Mouse (Mus musculus) intestine, postnatal 0 days (tissue): ENCODE measurements around the gene Bcl2l1. TPM values are rescaled to one million over a fixed set of nuclear protein-coding genes. Genes with fewer than 3 reads are reported as not detected.

ENCODE experiments used
- ATAC-seq: fragments of 200-750 bp; cut with Nextera tagmentation; 2 replicates; pipeline ENCODE4 v1.8.0; 2017; ENCODE audit warnings: mild to moderate bottlenecking, moderate TSS enrichment, moderate library complexity
- H3K27ac ChIP-seq: fragments of 300-500 bp; sonication (generic); 2 replicates; pipeline ENCODE4 v1.5.1; 2014; ENCODE audit warnings: mild to moderate bottlenecking, low read depth, low read length, moderate library complexity
- H3K27me3 ChIP-seq: fragments of 300-500 bp; sonication (generic); replicated peaks from 2 replicates; pipeline ENCODE4 v1.6.1; 2014; ENCODE audit warnings: low read length, mixed read lengths; ENCODE audit not compliant: control insufficient read depth, insufficient read depth
- H3K36me3 ChIP-seq: fragments of 300-500 bp; sonication (generic); 2 replicates; pipeline ENCODE4 v1.6.1; 2014; ENCODE audit warnings: mild to moderate bottlenecking, moderate library complexity; ENCODE audit not compliant: control insufficient read depth, insufficient read depth
- H3K4me1 ChIP-seq: fragments of 300-500 bp; sonication (generic); replicated peaks from 2 replicates; pipeline ENCODE4 v1.6.1; 2014; ENCODE audit warnings: antibody characterized with exemption, low read length, mixed read lengths; ENCODE audit not compliant: control insufficient read depth, insufficient read depth
- H3K4me2 ChIP-seq: fragments of 300-500 bp; sonication (generic); replicated peaks from 2 replicates; pipeline ENCODE4 v1.6.1; 2014; ENCODE audit warnings: low read depth, mild to moderate bottlenecking, moderate library complexity
- H3K4me3 ChIP-seq: fragments of 300-500 bp; sonication (generic); 2 replicates; pipeline ENCODE4 v1.5.1; 2014; ENCODE audit warnings: low read depth, low read length
- H3K9ac ChIP-seq: fragments of 300-500 bp; sonication (generic); 2 replicates; pipeline ENCODE4 v1.6.1; 2014; ENCODE audit warnings: mild to moderate bottlenecking, low read depth, low read length
- H3K9me3 ChIP-seq: fragments of 300-500 bp; sonication (generic); 2 replicates; pipeline ENCODE4 v1.6.1; 2016; ENCODE audit warnings: mixed run types; ENCODE audit not compliant: control insufficient read depth
- CTCF ChIP-seq: sonication (generic); IDR thresholded peaks from 2 replicates; pipeline ENCODE4 v1.5.1; 2016; ENCODE audit warnings: low read depth, mild to moderate bottlenecking, control low read depth, antibody characterized with exemption, moderate library complexity
- WGBS: fragments of 180-500 bp; shearing (Covaris S2); extraction: QIAGEN DNeasy Blood & Tissue Kit; methylation state at CpG from one replicate; pipeline ENCODE4 v1.1.7; 2014; 5-methylcytosine and 5-hydroxymethylcytosine counted together
- polyA plus RNA-seq: library from polyadenylated mRNA; unstranded; fragments of >200 nt; fragmentation: Nextera tagmentation; extraction: Ambion mirVana; gene quantifications from 2 replicates; pipeline ENCODE4 v1.2.1, GENCODE M21; 2015

Bcl2l1 gene
- polyA plus RNA-seq, 1 experiment from 2014 or later = 58.5 TPM

DNA sequence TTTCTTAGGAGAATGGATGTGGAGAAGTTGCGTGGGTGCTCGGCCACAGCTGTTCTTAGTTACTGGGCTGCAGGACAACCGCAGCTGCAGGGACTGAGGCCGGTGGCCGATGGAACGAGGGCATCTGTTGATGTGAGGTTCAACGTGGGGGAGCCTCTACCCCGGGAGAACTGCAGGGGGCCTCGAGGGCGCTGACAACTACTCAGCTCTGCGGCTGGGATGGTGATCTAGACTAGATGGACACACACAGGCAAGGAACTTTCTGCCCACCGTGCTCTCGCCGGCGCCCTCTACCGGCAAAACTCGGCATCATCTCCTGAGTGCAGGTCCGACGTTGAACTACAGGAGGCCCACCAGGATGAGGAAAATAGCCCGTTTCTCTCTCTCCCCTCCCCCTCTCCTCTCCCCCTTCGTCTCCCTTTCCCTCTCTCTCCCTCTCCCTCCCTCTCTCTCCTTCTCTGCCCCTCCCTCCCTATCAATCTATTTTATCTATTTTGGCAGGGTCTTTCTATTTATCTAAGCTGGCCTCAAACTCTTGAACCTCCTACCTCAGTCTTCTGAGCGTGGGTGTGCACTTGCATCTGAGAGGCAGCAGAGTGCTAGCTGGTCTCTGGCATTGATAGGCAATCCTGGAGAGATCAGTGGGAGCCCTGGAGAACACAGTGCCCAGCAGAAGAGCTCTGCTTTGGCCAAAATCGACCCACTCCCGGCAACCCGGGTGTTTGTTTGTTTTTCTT lies 65.0 kb downstream of the Bcl2l1 start:
- H3K27me3 ChIP-seq = no peaks in the 10 kb centered on the region
- H3K4me3 ChIP-seq = no peak overlapping the region
- TF ChIP-seq CTCF = peak; percentile 99
- no peak overlapping the region; the same call in 1 of the 2 replicates for H3K4me2 ChIP-seq
- H3K36me3 ChIP-seq = no peaks in the 10 kb centered on the region
- H3K9ac ChIP-seq = no peak overlapping the region
- H3K9me3 ChIP-seq = no peaks in the 10 kb centered on the region
- no peaks in the 10 kb centered on the region; the same call in 1 of the 2 replicates for H3K4me1 ChIP-seq
- no peak overlapping the region for H3K27ac ChIP-seq
- peak; percentile 48 for ATAC-seq
- 19% methylated on average over 25 of the region's 25 CpGs for WGBS

DNA sequence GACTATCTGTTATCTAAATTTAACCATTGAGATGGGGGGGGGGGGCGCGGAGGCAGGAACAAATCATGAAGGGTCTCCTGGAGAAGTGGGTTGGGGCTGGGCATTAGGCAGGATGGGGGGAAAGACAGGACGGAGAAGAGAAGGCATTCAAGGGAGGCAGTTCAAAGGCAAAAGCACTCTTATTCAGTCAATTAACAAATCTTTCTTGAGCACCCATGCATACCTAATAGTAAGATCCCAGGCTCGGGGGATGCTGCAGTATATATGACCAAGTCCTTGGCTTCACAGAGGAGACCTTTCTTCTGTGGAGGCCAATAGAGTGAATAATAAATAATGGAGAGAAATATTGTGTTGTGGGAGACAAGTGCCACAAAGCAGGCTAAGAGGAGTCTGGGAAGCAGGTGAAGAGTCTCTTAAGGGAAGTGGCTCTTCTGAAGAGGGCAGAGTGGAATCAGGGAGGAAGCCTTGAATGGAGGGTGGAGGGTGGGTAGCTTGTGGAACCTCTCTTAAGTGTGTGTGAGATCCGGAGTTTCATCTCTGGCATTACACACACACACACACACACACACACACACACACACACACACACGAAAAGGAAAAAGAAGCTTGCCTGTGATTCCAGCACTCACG lies 66.4 kb downstream of the Bcl2l1 start:
- H3K9ac ChIP-seq = no peak overlapping the region
- no peaks in the 10 kb centered on the region for H3K9me3 ChIP-seq
- 33% methylated on average over 7 of the region's 7 CpGs for WGBS
- ATAC-seq = no peak
- H3K27me3 ChIP-seq = no peaks in the 10 kb centered on the region
- peak overlapping the region; percentile 44; the same call in 1 of the 2 replicates for H3K4me2 ChIP-seq
- no peak overlapping the region for H3K4me3 ChIP-seq
- no peaks in the 10 kb centered on the region; the same call in 1 of the 2 replicates for H3K4me1 ChIP-seq
- TF ChIP-seq CTCF = no peak
- no peaks in the 10 kb centered on the region for H3K36me3 ChIP-seq
- H3K27ac ChIP-seq = no peak overlapping the region

DNA sequence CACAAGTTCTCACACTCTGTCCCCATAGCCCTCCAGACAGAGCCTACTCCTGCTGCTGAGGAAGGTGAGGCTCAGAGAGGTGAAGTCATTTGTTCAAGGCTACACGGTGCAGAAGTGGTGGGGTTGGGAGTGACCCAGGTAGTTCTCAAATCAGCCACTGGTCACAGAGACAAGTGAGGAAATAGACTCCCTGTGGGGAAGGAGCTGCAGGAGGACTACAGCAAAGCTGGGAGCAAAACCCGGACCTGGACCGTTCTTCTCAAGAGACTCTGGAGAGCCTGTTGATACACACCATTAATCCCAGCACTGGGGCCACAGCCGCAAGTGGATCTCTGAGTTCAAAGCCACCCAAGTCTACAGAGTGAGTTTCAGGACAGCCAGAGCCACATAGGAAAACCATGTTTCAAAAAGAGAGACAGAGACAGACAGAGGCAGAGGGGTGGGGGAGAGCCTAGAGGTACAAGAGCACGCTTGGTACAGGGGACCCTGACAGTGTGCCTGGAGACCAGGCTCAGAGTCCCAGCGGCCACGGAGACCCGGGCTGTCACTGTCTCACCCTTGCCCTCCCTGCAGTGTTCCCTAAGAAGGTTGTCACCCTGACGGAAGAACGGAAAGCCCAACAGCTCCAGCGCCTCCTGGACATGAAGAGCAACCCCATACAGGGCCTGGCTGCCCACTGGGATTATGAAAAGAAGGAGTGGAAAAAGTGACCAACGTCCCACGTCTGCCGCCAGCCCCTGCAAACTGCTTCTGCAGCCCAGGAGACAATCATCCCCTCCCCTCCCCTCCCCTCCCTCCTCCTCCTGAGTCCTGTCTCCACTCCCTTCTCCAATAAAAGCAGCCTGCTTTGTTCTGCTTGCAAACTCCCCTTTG lies 67.1 kb downstream of the Bcl2l1 start:
- Histone ChIP-seq H3K27ac (no peak overlapping the region), H3K36me3 (no peaks in the 10 kb centered on the region), H3K4me1 (no peaks in the 10 kb centered on the region; the same call in 1 of the 2 replicates), H3K4me2 (peak overlapping the region; percentile 44), H3K27me3 (no peaks in the 10 kb centered on the region), H3K9ac (0 out of 2 replicates have a peak overlapping the region, but pooled peaks have one; percentile 26), H3K9me3 (no peaks in the 10 kb centered on the region), H3K4me3 (no peak overlapping the region)
- 8% methylated on average over 14 of the region's 14 CpGs for WGBS
- TF ChIP-seq CTCF = 0 out of 2 replicates have a peak, but pooled peaks have one; percentile 4
- 0 out of 2 replicates have a peak, but pooled peaks have one; percentile 25 for ATAC-seq

DNA sequence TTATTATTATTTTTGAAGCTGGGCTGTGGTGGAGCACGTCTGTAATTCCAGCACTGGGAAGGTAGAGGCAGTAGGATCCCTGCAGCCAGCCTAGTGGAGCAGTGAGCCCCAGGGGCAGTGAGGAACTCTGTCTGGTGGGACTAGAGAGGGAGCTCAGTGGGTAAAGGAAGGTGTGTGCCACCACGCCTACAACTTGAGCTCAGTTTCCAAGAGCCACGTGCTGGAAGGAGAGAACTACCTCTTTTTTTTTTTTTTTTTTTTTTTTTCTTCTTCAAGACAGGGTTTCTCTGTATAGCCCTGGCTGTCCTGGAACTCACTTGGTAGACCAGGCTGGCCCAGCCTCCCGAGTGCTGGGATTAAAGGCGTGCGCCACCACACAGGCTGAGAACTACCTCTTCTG lies 68.2 kb downstream of the Bcl2l1 start:
- no peak overlapping the region for H3K27ac ChIP-seq
- H3K4me1 ChIP-seq = no peaks in the 10 kb centered on the region; the same call in 1 of the 2 replicates
- H3K36me3 ChIP-seq = no peaks in the 10 kb centered on the region
- TF ChIP-seq CTCF = no peak
- H3K9me3 ChIP-seq = no peaks in the 10 kb centered on the region
- no peak overlapping the region for H3K9ac ChIP-seq
- no peaks in the 10 kb centered on the region for H3K27me3 ChIP-seq
- no peak overlapping the region for H3K4me3 ChIP-seq
- no peak overlapping the region for H3K4me2 ChIP-seq
- 67% methylated on average over 6 of the region's 6 CpGs for WGBS
- no peak for ATAC-seq

DNA sequence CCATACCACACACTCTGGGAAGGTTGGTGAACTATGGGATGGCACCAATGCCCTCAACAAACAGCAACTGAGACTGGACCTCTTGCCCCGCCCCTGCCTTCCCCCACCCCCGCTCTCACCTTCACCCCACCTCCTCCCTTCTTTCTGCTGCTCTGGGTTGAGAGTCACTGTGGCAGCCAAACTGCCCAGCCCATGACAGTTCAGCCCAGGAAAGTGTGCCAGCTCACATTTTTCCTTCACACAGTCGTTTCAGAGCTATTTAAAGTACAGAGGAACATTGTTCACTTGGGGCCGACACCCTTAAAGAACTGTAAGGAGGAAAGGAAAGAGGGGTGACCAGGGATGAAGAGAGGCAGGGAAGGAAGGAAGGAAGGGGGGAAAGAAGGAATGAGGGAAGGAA lies 73.2 kb downstream of the Bcl2l1 start:
- Histone ChIP-seq H3K9ac (no peak overlapping the region), H3K27ac (no peak overlapping the region), H3K9me3 (no peaks in the 10 kb centered on the region), H3K36me3 (no peaks in the 10 kb centered on the region), H3K4me2 (no peak overlapping the region), H3K4me3 (no peak overlapping the region), H3K27me3 (no peaks in the 10 kb centered on the region), H3K4me1 (no peaks in the 10 kb centered on the region)
- ATAC-seq = no peak
- TF ChIP-seq CTCF = no peak
- 34% methylated on average over 4 of the region's 4 CpGs for WGBS

DNA sequence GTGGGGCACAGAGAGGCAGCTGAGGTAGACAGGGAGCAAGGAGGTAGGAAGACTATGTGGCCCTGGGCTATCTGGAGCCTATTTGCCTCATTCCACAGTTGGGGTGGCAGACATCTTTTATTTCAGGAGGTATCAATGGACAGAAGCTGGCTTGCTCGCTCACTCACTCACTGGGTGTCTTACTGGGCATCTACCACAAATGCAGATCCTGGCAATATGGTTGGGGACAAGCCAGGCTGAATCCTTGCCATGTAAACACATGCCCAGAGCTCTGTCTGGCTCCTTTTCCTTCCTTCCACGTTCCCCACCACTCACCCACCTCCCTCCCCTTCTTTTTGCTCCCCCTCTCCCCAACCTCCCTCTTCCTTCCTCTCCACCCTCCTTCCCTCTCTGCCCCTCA lies 74.0 kb downstream of the Bcl2l1 start:
- Histone ChIP-seq H3K4me3 (no peak overlapping the region), H3K36me3 (no peaks in the 10 kb centered on the region), H3K4me1 (no peaks in the 10 kb centered on the region), H3K27ac (no peak overlapping the region), H3K4me2 (no peak overlapping the region), H3K27me3 (no peaks in the 10 kb centered on the region), H3K9ac (no peak overlapping the region), H3K9me3 (no peaks in the 10 kb centered on the region)
- no peak for ATAC-seq
- 70% methylated on average over 2 of the region's 2 CpGs for WGBS
- TF ChIP-seq CTCF = no peak
